Mouse (Mus musculus) ES-E14 (cell line): ENCODE measurements around the gene Il34.

ENCODE experiments used
- CHD2 ChIP-seq: IDR thresholded peaks from 2 replicates; pipeline ENCODE4 v1.6.1; 2014; ENCODE audit warnings: mild to moderate bottlenecking, low read depth, low read length, inconsistent platforms
- HCFC1 ChIP-seq: IDR thresholded peaks from 2 replicates; pipeline ENCODE4 v1.6.1; 2012; ENCODE audit warnings: low read length, inconsistent platforms, borderline replicate concordance; ENCODE audit not compliant: insufficient read depth
- MAFK ChIP-seq: IDR thresholded peaks from 2 replicates; pipeline ENCODE4 v1.6.1; 2014; ENCODE audit warnings: mild to moderate bottlenecking, low read depth, low read length, inconsistent platforms; ENCODE audit not compliant: insufficient read depth
- ZC3H11A ChIP-seq: IDR thresholded peaks from 2 replicates; pipeline ENCODE4 v1.6.1; 2012; ENCODE audit warnings: low read depth, mild to moderate bottlenecking, inconsistent platforms, low read length, borderline replicate concordance
- ZNF384 ChIP-seq: IDR thresholded peaks from 2 replicates; pipeline ENCODE4 v1.6.1; 2012; ENCODE audit warnings: low read depth, low read length, inconsistent platforms

GRCm38 (mm10) chr8:110705391-110706287, 100.1 kb downstream of the Il34 start:
- no peak for TF ChIP-seq HCFC1
- TF ChIP-seq CHD2: no peak
- no peak for TF ChIP-seq ZNF384
- no peak for TF ChIP-seq ZC3H11A
- no peak for TF ChIP-seq MAFK
